Mouse (Mus musculus): ENCODE measurements around the gene Mn1.
A peak's percentile ranks its signal among the peaks of the same experiment; 100 is the strongest.

The Mn1 gene

DNA sequence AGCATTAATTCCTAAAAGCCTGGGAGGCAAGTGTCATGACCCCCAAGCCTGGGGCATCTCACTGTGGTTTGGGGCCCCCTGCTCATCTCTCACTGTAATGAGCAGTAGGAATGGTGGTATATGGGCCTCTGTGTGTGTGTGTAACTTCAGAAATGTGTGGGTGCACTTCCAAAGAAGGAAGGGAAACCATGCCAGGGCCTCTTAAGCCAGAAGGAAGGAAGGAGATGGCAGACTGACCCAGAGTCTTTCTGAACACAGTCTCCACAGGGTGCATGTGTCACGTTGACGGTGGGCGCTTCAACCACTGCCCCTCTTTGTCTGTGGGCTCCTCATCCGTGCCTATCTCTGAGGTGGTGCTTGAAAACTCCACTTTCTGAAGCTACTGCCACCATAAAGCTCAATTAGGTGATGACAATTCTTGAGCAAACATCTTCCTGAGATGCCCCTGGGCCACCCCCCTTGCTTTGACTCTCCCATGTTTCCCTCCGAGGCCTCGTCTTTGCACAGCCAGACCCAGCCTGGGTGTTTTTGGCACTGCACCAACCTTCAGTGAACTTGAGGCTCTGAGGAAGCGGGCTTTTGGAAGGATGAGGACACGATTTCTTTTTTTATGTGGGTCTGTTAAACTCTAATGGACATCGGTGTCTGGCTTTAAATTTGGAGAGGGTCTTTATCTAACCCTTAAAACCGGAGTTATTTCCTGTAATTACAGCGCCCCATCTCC lies 14.0 kb downstream of the Mn1 start:
- DNase-seq (ENCODE audit: low read depth, low spot score): no peak

- no peak for DNase-seq (ENCODE audit: low read depth, low spot score)
These were observed 15.7 kb downstream of the Mn1 start for GRCm38 (mm10) chr5:111432842-111433241.

DNA sequence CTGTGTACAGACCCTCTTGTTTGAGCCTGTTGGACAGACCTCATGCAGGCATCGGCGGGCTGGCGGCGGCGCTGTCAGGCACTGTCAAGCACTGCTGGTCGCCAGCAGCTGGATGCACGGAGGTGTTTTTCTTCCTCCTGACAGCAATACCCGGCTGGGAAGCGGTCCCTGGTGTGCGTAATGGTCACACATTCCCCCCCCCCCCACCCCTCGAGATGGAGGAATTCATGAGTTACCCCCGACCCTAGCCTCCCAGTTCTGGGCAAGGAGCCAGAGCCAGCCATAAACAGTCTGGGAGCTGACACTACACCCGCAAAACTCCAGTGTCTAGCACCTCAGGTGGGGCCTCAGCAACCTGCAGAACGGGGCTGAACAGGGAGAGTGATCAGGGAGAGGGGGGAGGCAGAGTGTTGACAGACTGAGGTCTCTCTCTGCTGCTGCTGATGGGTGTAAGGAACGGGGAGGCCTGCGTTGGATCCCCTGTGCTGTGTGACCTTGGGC lies 17.2 kb downstream of the Mn1 start:
- no peak for DNase-seq (ENCODE audit: low read depth, low spot score)

GRCm38 (mm10) chr5:111436260-111436659 lies 19.1 kb downstream of the Mn1 start:
- no peak for DNase-seq (ENCODE audit: low read depth, low spot score)

DNA sequence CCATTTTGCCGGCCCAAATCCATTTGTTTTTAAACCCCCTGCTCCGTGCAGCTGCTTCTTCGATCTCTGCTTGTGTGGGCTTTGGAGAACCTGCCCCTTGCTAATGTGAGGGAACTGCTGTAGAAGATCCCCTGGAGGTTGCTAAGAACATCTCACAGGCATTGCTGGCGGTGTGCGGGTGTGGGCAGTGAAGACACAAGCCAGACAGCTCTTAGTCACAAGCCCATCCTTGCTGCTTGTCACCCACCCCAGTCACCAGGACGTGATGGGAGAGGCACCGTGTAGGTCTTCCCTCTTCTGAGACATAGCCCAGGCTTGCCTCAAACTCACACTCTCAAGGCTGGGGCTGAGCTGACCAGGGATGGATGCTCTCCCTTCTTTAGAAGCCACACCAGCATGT lies 20.0 kb downstream of the Mn1 start:
- DNase-seq (ENCODE audit: low read depth, low spot score): no peak

DNA sequence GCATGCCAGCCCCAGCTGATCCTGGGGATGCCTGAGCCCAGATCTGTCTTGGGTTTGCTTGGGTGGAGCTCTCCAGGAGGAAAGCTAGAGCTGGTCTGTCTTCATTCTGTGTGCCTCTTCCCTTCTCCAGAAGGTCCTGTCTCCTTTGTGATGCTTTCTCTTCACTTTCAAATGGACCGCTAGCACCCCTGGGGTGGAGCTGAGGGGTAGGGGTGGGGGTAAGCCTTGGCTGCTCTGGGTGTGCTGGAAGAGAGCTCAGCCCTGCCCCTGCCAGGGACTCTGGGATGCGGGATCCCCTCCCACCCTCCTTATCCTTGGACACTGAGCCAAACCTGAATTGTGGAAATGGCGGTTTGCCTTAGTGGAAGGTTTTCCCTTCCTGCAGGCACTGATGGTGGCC lies 21.2 kb downstream of the Mn1 start:
- no peak for DNase-seq (ENCODE audit: low read depth, low spot score)

DNA sequence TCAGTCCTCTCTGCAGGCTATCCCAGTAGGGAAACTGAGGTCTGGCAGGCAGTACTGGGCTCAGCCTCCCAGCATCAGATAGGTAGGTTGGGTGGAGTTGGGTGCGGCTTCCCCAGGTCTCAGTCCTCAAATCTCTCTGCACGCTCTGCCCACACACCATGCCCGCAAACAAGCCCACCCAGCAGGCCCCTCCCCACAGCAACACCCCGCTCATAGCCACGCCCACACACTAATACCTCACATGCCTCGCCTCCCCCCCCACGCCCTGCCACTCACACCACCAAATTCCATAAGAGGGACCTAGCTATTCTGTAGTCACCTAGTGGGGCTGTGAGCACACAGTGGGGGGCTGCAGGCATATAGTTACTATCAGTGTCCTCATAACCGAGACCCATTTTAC lies 21.7 kb downstream of the Mn1 start:
- DNase-seq (ENCODE audit: low read depth, low spot score): no peak

DNA sequence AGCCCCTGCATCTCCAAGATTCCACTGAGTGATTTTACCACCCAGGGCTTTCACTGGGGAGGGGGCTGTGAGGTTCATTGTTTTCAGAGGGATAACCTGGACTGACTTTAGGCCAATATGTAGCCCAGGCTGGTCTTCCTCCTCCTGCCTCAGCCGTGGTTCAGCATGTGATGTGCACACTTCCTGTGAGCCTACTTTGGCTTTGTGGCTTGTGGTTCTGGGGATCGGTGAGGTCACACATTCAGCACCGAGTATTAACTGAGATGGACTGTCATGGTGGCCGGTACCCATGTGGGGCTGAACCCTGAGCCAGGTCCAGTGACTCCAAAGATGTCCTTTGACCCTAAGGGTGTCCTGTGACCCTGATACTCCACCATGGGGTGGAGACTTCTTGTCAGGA lies 23.1 kb downstream of the Mn1 start:
- no peak for DNase-seq (ENCODE audit: low read depth, low spot score)

GRCm38 (mm10) chr5:111442151-111442871 lies 25.1 kb downstream of the Mn1 start:
- no peak for DNase-seq (ENCODE audit: low read depth, low spot score)

- no peak for DNase-seq (ENCODE audit: low read depth, low spot score)
These were observed 26.5 kb downstream of the Mn1 start for GRCm38 (mm10) chr5:111443636-111444035.

DNA sequence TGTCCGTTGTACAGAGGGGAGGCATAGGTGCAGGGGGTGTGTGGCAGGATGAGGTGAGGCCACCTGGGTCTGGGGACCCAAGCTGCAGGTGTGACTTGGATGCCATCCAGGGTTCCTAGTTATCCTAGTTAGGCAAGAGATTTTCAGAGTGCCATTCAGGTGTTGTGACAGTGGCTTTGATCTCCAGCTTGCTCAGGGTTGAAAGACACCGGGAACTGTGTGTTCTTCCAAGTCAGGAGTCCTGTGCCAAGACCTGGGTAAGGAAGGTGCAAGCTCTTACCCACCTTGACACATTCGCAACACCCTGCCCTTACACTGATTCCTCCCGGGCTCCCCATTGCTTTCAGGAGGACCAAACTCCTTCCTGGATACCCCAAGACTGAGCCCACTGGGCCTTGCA lies 27.2 kb downstream of the Mn1 start:
- DNase-seq (ENCODE audit: low read depth, low spot score): no peak

- DNase-seq (ENCODE audit: low read depth, low spot score): no peak
These were observed 29.5 kb downstream of the Mn1 start for GRCm38 (mm10) chr5:111446652-111447051.

GRCm38 (mm10) chr5:111449700-111450099 lies 32.5 kb downstream of the Mn1 start:
- DNase-seq (ENCODE audit: low read depth, low spot score): no peak

GRCm38 (mm10) chr5:111454240-111454639 lies 37.1 kb downstream of the Mn1 start:
- DNase-seq (ENCODE audit: low read depth, low spot score): no peak

DNA sequence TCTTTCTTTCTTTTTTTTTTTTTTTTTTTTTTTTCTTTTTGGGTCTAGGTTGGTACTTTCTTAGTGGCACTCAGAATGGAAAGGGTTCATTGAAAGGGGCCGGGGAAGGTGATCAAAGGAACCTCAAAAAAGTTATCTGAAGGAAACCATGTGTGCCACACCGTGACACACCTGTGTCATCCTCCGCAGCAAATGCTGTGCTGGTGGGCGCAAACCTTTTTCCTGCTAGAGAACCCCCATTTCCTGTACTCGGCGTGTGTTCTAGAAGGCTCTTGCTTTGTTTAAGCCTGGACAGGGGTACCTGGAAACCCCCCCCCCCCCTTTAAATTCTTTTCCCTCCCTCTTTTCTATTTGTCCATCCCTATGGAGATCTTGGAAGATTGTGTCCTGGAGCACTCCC lies 37.7 kb downstream of the Mn1 start:
- DNase-seq (ENCODE audit: low read depth, low spot score): no peak

GRCm38 (mm10) chr5:111458675-111459074 lies 41.5 kb downstream of the Mn1 start:
- no peak for DNase-seq (ENCODE audit: low read depth, low spot score)

- no peak for DNase-seq (ENCODE audit: low read depth, low spot score)
These were observed 48.7 kb downstream of the Mn1 start for GRCm38 (mm10) chr5:111465811-111466299.

DNA sequence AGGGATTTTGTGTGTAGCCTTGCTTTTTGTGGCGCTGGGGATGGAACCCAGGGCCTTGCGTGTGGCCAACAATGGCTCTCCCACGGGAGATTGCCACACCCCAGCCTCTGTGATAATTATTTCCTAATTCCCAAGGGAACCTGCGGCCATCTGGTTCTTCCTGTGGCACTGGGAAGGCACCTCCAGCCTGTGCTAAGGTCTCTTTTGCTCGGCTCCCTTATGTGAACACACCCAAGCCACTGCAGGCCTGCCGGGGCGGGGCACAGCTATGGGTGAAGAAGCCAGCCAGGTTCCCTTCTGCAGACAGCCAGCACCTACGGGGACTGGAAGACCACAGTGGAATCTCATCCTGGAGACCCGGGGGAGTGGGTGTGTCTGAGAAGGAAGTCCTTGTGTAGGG lies 49.3 kb downstream of the Mn1 start:
- no peak for DNase-seq (ENCODE audit: low read depth, low spot score)

GRCm38 (mm10) chr5:111467699-111468098 lies 50.5 kb downstream of the Mn1 start:
- DNase-seq (ENCODE audit: low read depth, low spot score): peak; percentile 84

DNA sequence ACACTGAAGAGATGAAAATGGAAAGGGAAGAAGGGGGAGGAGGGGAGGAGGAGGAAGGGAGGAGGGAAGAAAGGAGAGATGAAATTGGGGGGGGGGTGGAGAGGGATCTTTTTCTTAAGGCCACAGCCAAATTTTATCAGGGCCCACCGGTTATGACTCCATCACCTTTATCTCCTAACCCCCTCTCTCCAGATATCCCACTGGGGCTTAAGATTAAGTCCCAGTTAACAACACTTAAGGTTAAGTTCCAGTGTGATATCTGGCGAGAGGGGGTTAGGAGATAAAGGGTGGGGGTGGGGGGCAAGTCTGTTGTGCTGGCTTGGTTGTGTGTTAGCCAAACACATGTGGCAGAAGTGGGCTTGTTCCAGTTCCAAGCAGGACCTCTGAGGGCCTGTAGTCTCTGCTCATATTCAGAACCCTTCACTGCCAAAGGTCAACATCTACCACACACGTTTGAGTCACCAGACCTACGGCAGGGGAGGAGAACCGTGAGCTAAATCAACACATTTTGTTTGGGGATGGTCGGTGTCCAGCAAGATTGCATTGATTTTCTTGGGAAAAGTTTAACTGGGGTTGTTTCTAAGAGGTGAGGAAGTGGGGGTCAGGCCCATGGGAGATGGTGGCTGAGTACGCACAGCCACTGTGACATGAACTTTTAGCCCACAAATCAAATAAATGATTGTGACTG lies 52.2 kb downstream of the Mn1 start:
- DNase-seq (ENCODE audit: low read depth, low spot score): no peak

DNA sequence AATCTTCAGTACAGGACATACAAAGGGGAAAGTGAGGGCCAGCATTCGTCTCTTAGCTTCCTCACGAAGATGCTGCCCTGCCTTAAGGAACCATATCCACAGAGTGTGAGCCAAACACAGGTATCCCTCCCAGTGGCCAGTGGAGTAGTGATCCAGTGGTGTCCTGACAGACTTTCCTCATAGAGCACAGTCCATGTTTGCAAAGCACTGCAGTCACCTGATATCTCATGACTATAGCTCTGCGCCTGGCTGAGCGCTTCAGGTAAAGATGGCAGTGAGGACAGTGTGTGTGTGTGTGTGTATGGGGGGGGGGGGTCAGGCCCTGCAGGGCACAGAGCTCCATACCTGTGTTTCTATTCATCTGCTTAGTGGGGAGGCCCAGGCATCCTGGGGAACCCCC lies 53.7 kb downstream of the Mn1 start:
- DNase-seq (ENCODE audit: low read depth, low spot score): no peak

DNA sequence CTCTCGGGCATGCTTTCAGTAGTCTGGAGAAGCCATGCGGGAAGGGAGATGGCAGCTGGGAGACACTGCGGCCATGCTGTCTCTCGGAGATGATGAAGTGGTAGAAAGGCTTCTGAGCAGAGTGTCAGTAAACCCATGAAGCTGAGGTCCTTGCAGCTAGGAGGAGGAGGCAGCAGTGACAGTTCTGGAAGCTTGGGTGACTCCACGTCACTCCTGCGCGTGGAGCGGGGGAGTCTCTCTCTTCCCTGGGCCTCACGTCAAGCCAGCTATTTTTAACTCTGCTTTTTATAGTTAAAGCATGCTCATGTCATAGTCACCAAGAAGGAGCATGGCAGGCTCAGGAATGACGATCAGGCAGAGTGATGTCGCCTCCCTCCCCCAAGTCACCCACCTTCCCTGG lies 56.3 kb downstream of the Mn1 start:
- no peak for DNase-seq (ENCODE audit: low read depth, low spot score)

All from A20 (cell line).